Comparison of ENCODE assay signal across 8 mouse cellular contexts in genomic region chr2:45105922-45106851, GRCm38 (mm10). TPM values are rescaled to one million over a fixed set of nuclear protein-coding genes. Genes with fewer than 3 reads are reported as not detected.
DNase-seq lines count a peak whose midpoint lies in the region; ATAC-seq and TF ChIP-seq lines count a peak whose summit lies in the region.

No protein-coding gene starts in this region.

- peak overlapping the region; percentile 40; the same call in 1 of the 2 replicates for H3K9ac ChIP-seq in kidney, postnatal 0 days (ENCODE audit: low read depth, low read length)
- H3K9ac ChIP-seq in midbrain, embryonic 15.5 days = peak overlapping the region; percentile 20; the same call in 1 of the 2 replicates

- H3K27me3 ChIP-seq in kidney, postnatal 0 days (ENCODE audit: insufficient read depth, low read length) = no peaks in the 10 kb centered on the region
- H3K27me3 ChIP-seq in embryonic facial prominence, embryonic 10.5 days (replicated peaks; ENCODE audit: low read depth, poor library complexity, severe bottlenecking) = peaks cover 39% of the 10 kb centered on the region
- H3K27me3 ChIP-seq in midbrain, embryonic 15.5 days (replicated peaks) = no peaks in the 10 kb centered on the region

- no peak for TF ChIP-seq CTCF in kidney, postnatal 0 days (IDR thresholded peaks at IDR 0.05; ENCODE audit: low read depth)

- DNase-seq in kidney, postnatal 0 days (ENCODE audit: low spot score) = no peak
- DNase-seq in kidney, adult 11 months = no peak
- DNase-seq in embryonic facial prominence, embryonic 10.5 days (ENCODE audit: low spot score) = no peak
- DNase-seq in heart, postnatal 4 days = peak; percentile 27
- DNase-seq in right cerebral cortex, postnatal 4 days = no peak
- no peak for DNase-seq in spleen, postnatal 4 days (ENCODE audit: low spot score in 2 of 2)
- no peak for DNase-seq in embryo, embryonic 9.5 days (ENCODE audit: extremely low spot score)

- ATAC-seq in kidney, postnatal 0 days (replicated peaks; ENCODE audit: low FRiP score, low read depth) = no peak
- no peak for ATAC-seq in midbrain, embryonic 15.5 days (replicated peaks)

- WGBS in kidney, postnatal 0 days = 51% methylated on average over 7 of the region's 7 CpGs
- 47% methylated on average over 7 of the region's 7 CpGs for WGBS in embryonic facial prominence, embryonic 10.5 days
- WGBS in midbrain, embryonic 15.5 days = 32% methylated on average over 7 of the region's 7 CpGs

- peak overlapping the region; percentile 81 for H3K4me2 ChIP-seq in kidney, postnatal 0 days (ENCODE audit: low read length)
- peak overlapping the region; percentile 94 for H3K4me2 ChIP-seq in midbrain, embryonic 15.5 days

- H3K4me1 ChIP-seq in kidney, postnatal 0 days (replicated peaks; ENCODE audit: insufficient read depth, low read length) = no peaks in the 10 kb centered on the region
- peaks cover 87% of the 10 kb centered on the region for H3K4me1 ChIP-seq in embryonic facial prominence, embryonic 10.5 days
- peaks cover 66% of the 10 kb centered on the region for H3K4me1 ChIP-seq in midbrain, embryonic 15.5 days

- H3K36me3 ChIP-seq in kidney, postnatal 0 days (ENCODE audit: insufficient read depth, low read length) = no peaks in the 10 kb centered on the region
- H3K36me3 ChIP-seq in embryonic facial prominence, embryonic 10.5 days (replicated peaks) = 0 out of 2 replicates have a peak, but pooled peaks cover 5% of the 10 kb centered on the region
- H3K36me3 ChIP-seq in midbrain, embryonic 15.5 days (replicated peaks) = no peaks in the 10 kb centered on the region

- H3K9me3 ChIP-seq in kidney, postnatal 0 days (replicated peaks; ENCODE audit: low read length) = no peaks in the 10 kb centered on the region
- no peaks in the 10 kb centered on the region for H3K9me3 ChIP-seq in embryonic facial prominence, embryonic 10.5 days
- H3K9me3 ChIP-seq in midbrain, embryonic 15.5 days = no peaks in the 10 kb centered on the region

- peak overlapping the region; percentile 48 for H3K27ac ChIP-seq in kidney, postnatal 0 days
- peak overlapping the region; percentile 67 for H3K27ac ChIP-seq in embryonic facial prominence, embryonic 10.5 days (replicated peaks)
- H3K27ac ChIP-seq in midbrain, embryonic 15.5 days = peak overlapping the region; percentile 38; the same call in 1 of the 2 replicates

- H3K4me3 ChIP-seq in kidney, postnatal 0 days (replicated peaks; ENCODE audit: low read depth, low read length) = no peak overlapping the region
- peak overlapping the region; percentile 32; the same call in 1 of the 2 replicates for H3K4me3 ChIP-seq in embryonic facial prominence, embryonic 10.5 days
- peak overlapping the region; percentile 15; the same call in 1 of the 2 replicates for H3K4me3 ChIP-seq in midbrain, embryonic 15.5 days

RNA-seq across cellular contexts. Expression of gene Zeb2, which starts 11.0 kb away (rescaled TPM):
- polyA plus RNA-seq in kidney, postnatal 0 days (2015; fragmentation: Nextera tagmentation; extraction: Ambion mirVana) = 31.4 and 34.1 TPM in 2 replicates
- polyA plus RNA-seq in embryonic facial prominence, embryonic 10.5 days (2016; fragmentation: Nextera tagmentation; extraction: Ambion mirVana) = 20.9 and 27.8 TPM in 2 replicates
- 10 to 100 TPM; 59.7 to 66.5 TPM for total RNA-seq in heart, postnatal 4 days (2021)
- polyA plus RNA-seq in midbrain, embryonic 15.5 days (2015; fragmentation: Nextera tagmentation; extraction: Ambion mirVana) = 30.8 and 31.5 TPM in 2 replicates
